Mouse (Mus musculus) kidney, postnatal 4 days (tissue): ENCODE data around the gene Xpo4.

Experiments used
- DNase-seq, 2 experiments: peaks; one replicate each; pipeline ENCODE4 v3.0.0; 2021; ENCODE audit warnings: mixed read lengths in 2 of 2

The Xpo4 gene

GRCm38 (mm10) chr14:57535646-57536045 lies 129.6 kb downstream of the Xpo4 start:
- no peak for DNase-seq

- DNase-seq: peak; percentile 65 to 70
Observed at GRCm38 (mm10) chr14:57534961-57535360, 130.3 kb downstream of the Xpo4 start.

- DNase-seq: no peak
Observed at GRCm38 (mm10) chr14:57534346-57534745, 130.9 kb downstream of the Xpo4 start.

GRCm38 (mm10) chr14:57533841-57534240 lies 131.4 kb downstream of the Xpo4 start:
- DNase-seq: no peak

- peak; percentile 80 for DNase-seq
Observed at GRCm38 (mm10) chr14:57533214-57533613, 132.0 kb downstream of the Xpo4 start.

GRCm38 (mm10) chr14:57532577-57532976 lies 132.7 kb downstream of the Xpo4 start:
- DNase-seq: no peak

- no peak for DNase-seq
Observed at GRCm38 (mm10) chr14:57529786-57530515, 135.3 kb downstream of the Xpo4 start.

GRCm38 (mm10) chr14:57529086-57529785 lies 136.0 kb downstream of the Xpo4 start:
- DNase-seq: peak in 1 of 2 experiments; percentile 37

- no peak for DNase-seq
Observed at GRCm38 (mm10) chr14:57527598-57527997, 137.6 kb downstream of the Xpo4 start.
